Mouse (Mus musculus): ENCODE measurements around the gene Hist1h4b.
"Not testable (repeated sequence)": the region's sequence is repeated elsewhere in the genome, so short reads cannot be mapped to it uniquely, and the experiment has no call there.

Gene Hist1h4b

GRCm38 (mm10) chr13:23740256-23740840 lies 16.5 kb upstream of the Hist1h4b start:
- DNase-seq (ENCODE audit: low read depth, low spot score): no peak

DNA sequence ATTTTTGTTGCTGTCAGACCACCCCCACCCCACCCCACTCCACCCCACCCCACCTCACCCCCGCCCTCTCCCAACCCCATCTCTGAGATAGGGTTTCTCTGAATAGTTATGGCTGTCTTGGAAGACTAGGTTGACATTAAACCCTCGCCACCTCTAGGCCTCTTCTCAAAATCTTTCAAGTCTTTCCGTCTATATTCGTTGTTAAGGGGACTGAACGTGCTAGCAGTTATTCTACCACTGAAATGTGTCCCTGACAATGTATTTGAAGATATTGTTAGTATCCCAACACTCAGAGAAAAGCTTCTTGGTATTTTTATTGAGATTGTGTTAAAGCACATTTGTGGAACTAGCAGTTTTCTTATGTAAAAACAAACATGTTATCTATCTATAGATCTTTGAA lies 15.9 kb upstream of the Hist1h4b start:
- DNase-seq (ENCODE audit: low read depth, low spot score): no peak

- no peak for DNase-seq (ENCODE audit: low read depth, low spot score)
Measured at GRCm38 (mm10) chr13:23742007-23742406, 14.8 kb upstream of the Hist1h4b start.

DNA sequence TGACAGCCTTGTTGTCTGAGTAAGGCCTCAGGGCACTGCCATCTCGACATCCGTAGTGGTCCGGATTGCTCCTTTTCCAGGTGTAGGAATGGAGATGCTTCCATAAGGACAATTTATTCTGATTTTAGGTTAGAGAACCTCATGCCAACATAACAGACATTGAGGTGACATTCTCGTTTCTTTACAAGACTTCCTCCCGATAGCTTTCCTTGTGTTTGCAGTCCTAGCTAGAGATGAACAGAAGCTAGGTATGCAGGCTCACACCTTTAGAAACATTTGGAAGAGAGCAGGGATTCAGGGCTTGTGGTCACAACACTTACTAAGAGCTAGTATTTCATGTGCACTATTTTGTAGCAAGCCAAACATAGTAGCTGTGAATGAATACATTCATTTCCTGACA lies 13.6 kb upstream of the Hist1h4b start:
- DNase-seq (ENCODE audit: low read depth, low spot score): no peak

DNA sequence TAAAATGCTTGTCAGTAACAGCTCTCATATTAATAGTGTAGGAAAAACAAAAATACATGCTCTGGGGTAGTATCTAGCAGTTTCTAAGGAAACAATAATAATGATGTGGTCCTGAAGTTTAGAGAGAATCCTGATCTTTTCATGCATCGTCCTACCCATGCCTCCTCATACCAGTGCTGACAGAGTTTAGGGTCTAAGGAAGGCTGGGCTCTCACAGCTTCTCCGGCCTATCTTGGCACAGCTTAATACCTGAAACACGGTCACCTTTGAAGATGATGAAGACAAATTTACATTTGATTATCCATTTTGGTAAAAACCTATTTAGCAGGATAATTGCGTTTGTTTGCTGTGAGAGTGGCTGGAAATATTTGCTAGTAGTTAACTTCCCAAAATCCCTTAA lies 12.8 kb upstream of the Hist1h4b start:
- DNase-seq (ENCODE audit: low read depth, low spot score): no peak

DNA sequence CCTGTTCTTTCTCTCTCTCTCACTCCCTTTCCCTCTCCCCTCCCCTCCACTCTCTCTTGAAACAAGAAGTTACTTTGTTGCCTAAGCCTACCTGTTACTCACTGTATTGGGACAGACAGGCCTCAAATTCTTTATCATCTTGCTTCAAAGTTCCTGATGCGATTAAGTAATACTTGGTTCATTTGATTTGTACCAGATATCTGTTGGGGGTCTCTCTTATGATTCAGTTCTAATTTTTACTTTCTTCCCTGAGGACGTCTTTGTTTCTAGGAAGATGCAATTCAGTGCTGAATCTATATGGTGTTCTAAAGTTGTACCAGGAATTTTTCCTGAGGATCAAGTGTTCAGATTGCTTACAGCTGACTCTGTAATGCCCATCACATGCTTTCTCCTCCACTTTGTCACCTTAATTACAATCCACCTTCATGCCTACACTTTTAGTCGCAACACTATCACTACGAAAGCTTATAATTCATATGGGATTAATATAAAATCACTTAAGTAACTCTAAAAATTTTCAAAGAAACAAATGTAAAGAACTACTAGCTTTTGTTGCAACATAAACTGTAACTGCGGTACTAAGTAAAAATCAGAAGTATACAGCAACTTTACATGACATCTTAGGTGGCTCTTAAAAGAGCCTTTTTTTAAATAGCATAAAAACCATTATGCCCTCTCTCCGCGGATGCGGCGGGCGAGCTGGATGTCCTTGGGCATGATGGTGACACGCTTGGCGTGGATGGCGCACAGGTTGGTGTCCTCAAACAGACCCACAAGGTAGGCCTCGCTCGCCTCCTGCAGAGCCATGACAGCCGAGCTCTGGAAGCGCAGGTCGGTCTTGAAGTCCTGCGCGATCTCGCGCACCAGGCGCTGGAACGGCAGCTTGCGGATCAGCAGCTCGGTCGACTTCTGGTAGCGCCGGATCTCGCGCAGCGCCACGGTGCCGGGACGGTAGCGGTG lies 12.1 kb upstream of the Hist1h4b start:
- DNase-seq (ENCODE audit: low read depth, low spot score): no peak

- peak; percentile 89 for DNase-seq (ENCODE audit: low read depth, low spot score)
Measured at GRCm38 (mm10) chr13:23745381-23746161, 11.2 kb upstream of the Hist1h4b start, which contains the start of gene Hist1h3c. Gene Hist1h3c (minus strand): TSS chr13:23745602.

DNA sequence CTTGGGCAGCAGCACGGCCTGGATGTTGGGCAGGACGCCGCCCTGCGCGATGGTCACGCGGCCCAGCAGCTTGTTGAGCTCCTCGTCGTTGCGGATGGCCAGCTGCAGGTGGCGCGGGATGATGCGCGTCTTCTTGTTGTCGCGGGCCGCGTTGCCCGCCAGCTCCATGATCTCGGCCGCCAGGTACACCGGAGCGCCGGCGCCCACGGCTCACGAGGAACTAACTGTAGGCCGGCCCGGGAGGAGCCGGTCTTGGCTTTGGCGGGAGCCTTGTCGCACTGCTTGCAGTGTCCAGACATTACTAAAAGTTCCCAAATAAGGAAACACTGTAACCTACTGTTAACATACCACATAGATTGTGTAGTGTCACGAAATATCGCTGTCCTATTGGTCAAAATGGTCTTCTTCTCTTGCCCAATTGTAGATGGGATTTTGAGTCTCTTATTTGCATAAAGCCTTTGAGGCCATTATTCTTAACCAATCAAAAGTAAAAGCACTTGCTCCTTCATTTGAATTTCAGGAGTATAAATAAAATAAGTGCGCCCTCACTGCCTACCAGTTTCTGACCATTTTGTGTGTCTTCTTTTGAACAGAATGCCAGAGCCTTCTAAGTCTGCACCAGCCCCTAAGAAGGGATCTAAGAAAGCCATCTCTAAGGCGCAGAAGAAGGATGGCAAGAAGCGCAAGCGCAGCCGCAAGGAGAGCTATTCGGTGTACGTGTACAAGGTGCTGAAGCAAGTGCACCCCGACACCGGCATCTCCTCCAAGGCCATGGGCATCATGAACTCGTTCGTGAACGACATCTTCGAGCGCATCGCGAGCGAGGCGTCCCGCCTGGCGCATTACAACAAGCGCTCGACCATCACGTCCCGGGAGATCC lies 10.4 kb upstream of the Hist1h4b start, which contains the start of gene Hist1h2bb:
Hist1h2bb (plus strand) TSS at position 534 of the 880 bp plus-strand sequence.
- peak; percentile 80 for DNase-seq (ENCODE audit: low read depth, low spot score)

- DNase-seq (ENCODE audit: low read depth, low spot score): no peak
Measured at GRCm38 (mm10) chr13:23747081-23747891, 9.5 kb upstream of the Hist1h4b start.

DNA sequence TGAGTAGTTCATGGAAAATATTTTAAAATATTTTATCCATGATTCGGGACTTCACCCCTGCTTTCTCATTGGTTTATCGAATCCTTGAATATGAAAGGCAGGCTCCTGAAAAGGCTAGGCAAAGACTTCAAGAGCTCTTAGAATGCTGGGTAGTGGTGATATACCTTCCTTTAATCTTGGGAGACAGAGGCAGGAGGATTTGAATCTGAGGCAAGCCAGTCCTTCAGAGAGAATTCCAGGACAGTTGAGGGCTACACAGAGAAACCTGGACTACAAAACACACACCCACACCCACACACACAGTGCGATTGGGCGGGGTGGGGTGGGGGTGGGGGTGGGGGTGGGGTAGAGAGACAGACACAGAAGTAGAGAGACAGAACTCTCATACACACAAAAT lies 8.9 kb upstream of the Hist1h4b start:
- DNase-seq (ENCODE audit: low read depth, low spot score): no peak

DNA sequence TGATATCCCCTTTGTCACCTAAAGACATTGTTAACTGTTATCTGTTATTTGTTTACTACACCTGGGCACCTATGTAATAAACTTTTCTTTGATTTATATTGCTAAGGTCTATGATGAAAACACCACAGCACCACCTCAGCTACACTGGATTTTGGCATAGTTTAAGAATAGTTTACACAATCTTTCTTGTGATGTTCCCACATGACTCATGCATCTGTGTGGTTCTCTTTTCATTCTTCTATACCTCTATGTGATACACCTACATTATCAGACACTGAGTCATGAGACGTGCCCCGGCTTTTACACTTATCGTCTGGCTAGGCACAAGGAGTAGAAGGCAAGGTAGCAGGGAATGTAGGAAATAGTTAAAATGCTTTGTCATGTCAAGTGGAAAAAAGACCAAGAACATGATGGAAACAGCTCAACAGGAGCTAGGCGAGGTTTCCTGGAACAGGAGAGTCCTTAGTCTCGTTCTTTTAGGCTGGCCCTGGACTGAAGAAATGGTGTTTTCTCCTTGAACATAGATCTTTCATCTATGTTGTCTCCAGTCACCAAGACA lies 7.2 kb upstream of the Hist1h4b start:
- no peak for DNase-seq (ENCODE audit: low read depth, low spot score)

DNA sequence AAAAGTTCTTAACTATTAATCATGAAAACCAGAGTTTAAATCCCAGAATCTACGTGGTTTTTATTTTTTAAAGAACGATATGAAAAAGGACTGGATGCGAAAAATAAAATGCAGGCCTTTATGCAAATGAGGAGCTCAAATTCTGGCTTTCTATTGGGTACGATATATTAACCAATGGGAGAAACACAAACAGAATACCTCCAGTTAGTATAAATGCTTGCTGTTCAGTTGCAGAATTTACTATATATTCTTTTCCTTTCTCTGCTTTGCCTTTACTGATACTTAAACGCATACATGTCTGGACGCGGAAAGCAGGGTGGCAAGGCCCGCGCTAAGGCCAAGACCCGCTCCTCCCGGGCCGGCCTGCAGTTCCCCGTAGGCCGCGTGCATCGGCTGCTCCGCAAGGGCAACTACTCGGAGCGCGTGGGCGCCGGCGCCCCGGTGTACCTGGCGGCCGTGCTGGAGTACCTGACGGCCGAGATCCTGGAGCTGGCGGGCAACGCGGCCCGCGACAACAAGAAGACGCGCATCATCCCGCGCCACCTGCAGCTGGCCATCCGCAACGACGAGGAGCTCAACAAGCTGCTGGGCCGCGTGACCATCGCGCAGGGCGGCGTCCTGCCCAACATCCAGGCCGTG lies 5.9 kb upstream of the Hist1h4b start, which contains the start of gene Hist1h2ab:
Hist1h2ab (plus strand) TSS at position 288 of the 639 bp plus-strand sequence.
- DNase-seq (ENCODE audit: low read depth, low spot score): not testable (repeated sequence)

DNA sequence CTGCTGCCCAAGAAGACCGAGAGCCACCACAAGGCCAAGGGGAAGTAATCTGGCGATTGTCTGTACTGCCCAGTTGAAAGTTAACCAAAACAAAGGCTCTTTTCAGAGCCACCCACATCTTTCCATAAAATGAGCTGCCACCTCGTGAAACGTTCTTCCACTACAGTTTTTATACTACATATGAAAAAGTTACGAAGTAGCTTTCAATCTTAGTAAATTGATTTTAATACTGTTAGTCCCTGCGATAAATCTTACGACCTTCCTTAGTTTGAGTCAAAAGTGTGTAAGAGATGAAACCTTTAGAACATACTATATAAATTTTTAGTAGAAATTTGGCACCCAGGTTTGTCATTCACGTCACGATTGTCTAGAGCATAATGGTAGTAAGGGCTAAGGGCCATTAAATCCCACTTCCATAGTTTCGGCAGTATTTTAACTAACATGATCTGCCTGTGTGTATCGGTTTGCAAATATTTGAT lies 5.3 kb upstream of the Hist1h4b start:
- no peak for DNase-seq (ENCODE audit: low read depth, low spot score)

DNA sequence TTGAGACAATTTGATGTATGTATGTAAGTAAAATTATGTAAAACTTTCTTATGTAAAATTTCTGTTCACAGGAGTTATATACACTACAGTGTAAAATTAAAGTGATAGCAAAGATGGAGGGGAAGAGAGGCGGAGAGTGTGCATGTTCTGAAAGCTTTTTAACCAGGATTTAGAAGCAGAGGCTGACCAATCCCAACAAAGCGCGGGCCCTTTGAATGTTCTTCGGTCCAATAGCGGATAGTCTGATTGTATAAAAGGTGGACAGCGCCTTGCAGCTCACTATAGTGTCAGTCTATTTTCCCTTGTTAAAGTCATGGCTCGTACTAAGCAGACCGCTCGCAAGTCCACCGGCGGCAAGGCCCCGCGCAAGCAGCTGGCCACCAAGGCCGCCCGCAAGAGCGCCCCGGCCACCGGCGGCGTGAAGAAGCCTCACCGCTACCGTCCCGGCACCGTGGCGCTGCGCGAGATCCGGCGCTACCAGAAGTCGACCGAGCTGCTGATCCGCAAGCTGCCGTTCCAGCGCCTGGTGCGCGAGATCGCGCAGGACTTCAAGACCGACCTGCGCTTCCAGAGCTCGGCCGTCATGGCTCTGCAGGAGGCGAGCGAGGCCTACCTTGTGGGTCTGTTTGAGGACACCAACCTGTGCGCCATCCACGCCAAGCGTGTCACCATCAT lies 4.6 kb upstream of the Hist1h4b start, which contains the start of gene Hist1h3b:
Hist1h3b (plus strand) TSS at position 201 of the 675 bp plus-strand sequence.
- peak; percentile 89 for DNase-seq (ENCODE audit: low read depth, low spot score)

DNA sequence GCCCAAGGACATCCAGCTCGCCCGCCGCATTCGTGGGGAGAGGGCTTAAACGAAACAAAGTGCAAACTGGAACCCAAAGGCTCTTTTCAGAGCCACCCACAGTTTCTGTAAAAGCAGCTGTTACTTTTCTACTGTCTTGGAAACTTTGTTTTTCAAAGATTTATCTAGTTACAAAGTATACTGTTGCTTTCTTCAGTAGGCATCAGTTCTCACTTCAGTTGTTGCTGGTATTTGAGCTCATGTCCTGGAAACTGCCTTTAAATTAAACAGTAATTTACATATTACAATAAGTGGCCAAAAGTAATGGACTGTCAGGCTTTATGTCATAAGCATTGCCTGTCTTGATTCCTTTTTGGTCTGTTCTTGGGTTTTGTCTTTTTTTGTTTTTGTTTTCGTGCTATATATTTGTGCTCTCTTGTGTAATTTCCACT lies 4.1 kb upstream of the Hist1h4b start:
- DNase-seq (ENCODE audit: low read depth, low spot score): no peak

- DNase-seq (ENCODE audit: low read depth, low spot score): no peak
Measured at GRCm38 (mm10) chr13:23753314-23754078, 3.3 kb upstream of the Hist1h4b start.

DNA sequence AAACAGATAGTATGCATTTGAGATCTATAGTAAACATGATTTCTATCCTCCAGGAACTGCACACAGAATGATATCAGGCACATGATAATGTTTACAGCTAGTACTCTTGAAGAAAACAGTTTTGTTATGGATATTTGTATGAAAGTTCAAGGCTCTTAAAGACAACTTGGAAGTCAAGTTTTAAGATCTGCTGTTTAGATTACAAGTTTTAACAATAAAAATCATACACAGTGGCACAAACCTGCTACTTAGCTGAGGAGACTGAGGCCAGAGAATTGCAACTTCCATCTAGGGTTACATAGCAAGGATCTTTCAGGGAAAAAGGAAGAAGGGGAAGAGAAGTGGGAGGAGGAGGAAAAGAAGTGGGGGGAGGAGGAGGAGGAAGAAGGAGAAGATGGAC lies 1.8 kb upstream of the Hist1h4b start:
- no peak for DNase-seq (ENCODE audit: low read depth, low spot score)
